Mouse (Mus musculus): ENCODE data around the gene Zbtb3. TPM values are rescaled to one million over a fixed set of nuclear protein-coding genes. Genes with fewer than 3 reads are reported as not detected.
A peak's percentile ranks its signal among the peaks of the same experiment; 100 is the strongest.

The Zbtb3 gene
- polyA plus RNA-seq, 1 experiment from 2014 or later = 2.6 TPM

DNA sequence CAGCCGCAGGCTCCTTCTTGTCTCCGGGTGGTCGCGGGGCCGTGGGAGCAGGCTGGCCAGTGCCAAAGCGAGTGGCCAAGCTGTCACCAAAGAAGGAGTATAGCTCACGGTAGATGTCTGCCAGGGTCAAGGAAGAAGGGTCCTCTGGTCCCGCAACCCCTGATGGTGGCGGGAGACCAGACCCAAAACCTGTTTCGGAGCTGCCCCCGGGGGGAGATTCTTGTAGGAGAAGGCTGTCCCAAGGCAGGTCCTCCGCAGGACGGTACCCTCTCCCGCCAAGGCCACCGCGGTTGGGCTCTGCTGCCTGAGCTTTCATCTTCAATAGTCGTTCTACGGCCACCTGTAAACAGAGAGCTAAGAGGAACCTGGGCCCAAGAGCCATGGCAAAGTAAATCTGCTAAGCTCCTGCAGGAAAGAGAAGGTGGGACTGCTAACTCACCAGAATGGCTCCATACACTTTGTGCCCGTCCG, 27.4 kb upstream of the Zbtb3 start:
- no peaks in the 10 kb centered on the region for H3K36me3 ChIP-seq (ENCODE audit: insufficient read depth, low read length)
- TF ChIP-seq CTCF (IDR thresholded peaks at IDR 0.05) (no peak), EP300 (IDR thresholded peaks at IDR 0.05) (no peak)
- H3K4me3 ChIP-seq (ENCODE audit: low read depth, low read length) = peak overlapping the region; percentile 85
- peak overlapping the region; percentile 96 for H3K4me2 ChIP-seq (replicated peaks; ENCODE audit: low read depth, low read length)
- DNase-seq (ENCODE audit: low spot score) = no peak
- WGBS = 2% methylated on average over 20 of the region's 20 CpGs
- no peak for ATAC-seq
- H3K27me3 ChIP-seq (replicated peaks; ENCODE audit: insufficient read depth, low read length) = no peaks in the 10 kb centered on the region
- peak overlapping the region; percentile 85 for H3K9ac ChIP-seq (replicated peaks; ENCODE audit: low read depth)
- H3K9me3 ChIP-seq (ENCODE audit: low read length) = no peaks in the 10 kb centered on the region
- H3K4me1 ChIP-seq (ENCODE audit: insufficient read depth, low read depth, low read length) = peaks cover 20% of the 10 kb centered on the region; the same call in 1 of the 2 replicates
- H3K27ac ChIP-seq (ENCODE audit: low read length) = peak overlapping the region; percentile 97

DNA sequence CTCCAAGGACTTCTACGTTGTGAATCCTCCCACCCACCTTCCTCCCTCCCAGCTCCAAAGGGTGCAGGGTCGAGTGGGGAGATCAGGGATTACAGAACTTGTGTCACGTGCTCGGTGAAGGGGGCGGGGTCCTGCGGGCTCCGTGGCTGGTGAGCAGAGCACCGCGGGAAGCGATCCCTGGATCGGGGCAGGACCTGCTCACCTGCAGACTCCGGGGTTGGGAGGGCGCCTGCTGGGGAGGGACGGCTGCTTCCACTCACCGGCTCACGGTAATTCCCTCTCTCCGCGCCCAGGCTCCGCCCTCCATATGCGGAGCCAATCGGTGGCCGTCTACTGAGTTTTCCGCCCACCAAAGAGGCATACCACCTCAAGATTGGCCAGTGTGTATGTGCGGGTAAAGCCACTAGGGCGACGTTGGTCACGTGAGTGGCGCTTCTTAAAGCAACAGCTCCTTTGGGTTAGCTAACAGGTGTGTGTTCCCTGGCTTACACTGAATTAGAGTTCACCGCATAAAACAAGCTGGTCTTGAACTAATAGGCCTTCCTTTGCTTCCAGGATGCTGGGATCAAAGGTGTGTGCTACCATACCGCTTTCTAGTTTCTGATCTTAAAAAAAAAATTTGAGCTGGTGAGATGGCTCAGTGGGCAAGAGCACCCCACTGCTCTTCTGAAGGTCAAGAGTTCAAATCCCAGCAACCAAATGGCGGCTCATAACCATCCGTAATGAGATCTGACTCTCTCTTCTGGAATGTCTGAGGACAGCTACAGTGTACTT, 16.2 kb upstream of the Zbtb3 start, which contains the start of gene Taf6l:
Gene Taf6l (minus strand): TSS at position 410 of the 774 bp plus-strand sequence.
- peaks cover 9% of the 10 kb centered on the region for H3K36me3 ChIP-seq (ENCODE audit: insufficient read depth, low read length)
- DNase-seq (ENCODE audit: low spot score) (peak; percentile 98), ATAC-seq (peak; percentile 99)
- H3K4me3 ChIP-seq (ENCODE audit: low read depth, low read length) = peak within 1 kb of the TSS; percentile 67
- H3K9ac ChIP-seq (replicated peaks; ENCODE audit: low read depth) = peak within 1 kb of the TSS; percentile 59
- H3K4me1 ChIP-seq (ENCODE audit: insufficient read depth, low read depth, low read length) = no peaks in the 10 kb centered on the region
- H3K4me2 ChIP-seq (replicated peaks; ENCODE audit: low read depth, low read length) = peak within 1 kb of the TSS; percentile 66
- H3K9me3 ChIP-seq (ENCODE audit: low read length) = no peaks in the 10 kb centered on the region
- WGBS = under 1% methylated on average over 32 of the region's 32 CpGs
- TF ChIP-seq CTCF (IDR thresholded peaks at IDR 0.05) = peak; percentile 58
- TF ChIP-seq EP300 (IDR thresholded peaks at IDR 0.05) = no peak
- peak within 1 kb of the TSS; percentile 59; the same call in 1 of the 2 replicates for H3K27ac ChIP-seq (ENCODE audit: low read length)
- no peaks in the 10 kb centered on the region for H3K27me3 ChIP-seq (replicated peaks; ENCODE audit: insufficient read depth, low read length)

DNA sequence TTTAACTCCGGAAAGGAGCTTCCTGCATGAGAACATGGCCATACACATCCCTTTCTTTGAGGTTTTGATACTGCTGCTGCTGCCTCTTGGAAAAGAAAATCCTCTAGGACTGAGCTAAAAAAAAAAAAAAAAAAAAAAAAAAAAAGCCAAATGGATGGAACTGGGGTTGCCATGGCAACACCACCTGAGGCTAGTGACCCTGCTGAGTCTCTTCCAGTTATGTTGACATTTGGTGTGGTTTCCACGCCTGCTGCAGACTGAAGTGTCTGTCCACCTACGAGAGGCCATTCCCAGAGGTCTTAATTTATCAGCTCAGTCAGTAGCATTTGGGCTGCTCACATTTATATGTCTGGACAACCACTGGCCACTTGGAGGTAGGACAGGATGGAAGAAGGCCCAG, 13.8 kb upstream of the Zbtb3 start:
- 30% methylated on average over 3 of the region's 3 CpGs for WGBS
- ATAC-seq (no peak), DNase-seq (ENCODE audit: low spot score) (peak; percentile 42)

DNA sequence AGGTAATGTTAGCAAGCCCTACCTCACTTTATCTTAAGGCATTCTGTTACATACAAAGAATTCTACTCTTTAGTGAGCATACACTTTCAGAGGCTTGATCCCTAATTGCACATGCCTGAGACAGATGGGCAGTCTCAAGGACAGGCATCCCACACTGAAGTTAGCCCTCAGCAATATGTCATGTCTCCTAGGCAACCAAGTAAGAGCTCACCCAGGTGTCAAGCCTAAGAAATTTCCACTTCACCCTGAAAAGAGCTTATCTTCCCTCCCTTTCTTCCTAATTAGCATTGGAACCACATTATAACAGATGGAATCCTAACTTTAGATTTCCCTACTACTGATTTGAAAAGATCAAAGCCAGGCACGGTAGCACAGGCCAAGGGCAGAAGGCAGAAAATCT, 13.2 kb upstream of the Zbtb3 start:
- TF ChIP-seq CTCF (IDR thresholded peaks at IDR 0.05) (no peak), EP300 (IDR thresholded peaks at IDR 0.05) (no peak)
- 43% methylated on average over 1 of the region's 1 CpGs for WGBS
- H3K27me3 ChIP-seq (replicated peaks; ENCODE audit: insufficient read depth, low read length) = no peaks in the 10 kb centered on the region
- H3K4me2 ChIP-seq (replicated peaks; ENCODE audit: low read depth, low read length) = no peak overlapping the region
- no peaks in the 10 kb centered on the region for H3K9me3 ChIP-seq (ENCODE audit: low read length)
- DNase-seq (ENCODE audit: low spot score) (no peak), ATAC-seq (no peak)
- no peak overlapping the region for H3K27ac ChIP-seq (ENCODE audit: low read length)
- H3K9ac ChIP-seq (replicated peaks; ENCODE audit: low read depth) = no peak overlapping the region
- H3K4me3 ChIP-seq (ENCODE audit: low read depth, low read length) = no peak overlapping the region
- no peaks in the 10 kb centered on the region for H3K4me1 ChIP-seq (ENCODE audit: insufficient read depth, low read depth, low read length)
- peaks cover 6% of the 10 kb centered on the region; the same call in 1 of the 2 replicates for H3K36me3 ChIP-seq (ENCODE audit: insufficient read depth, low read length)

More for the DNA sequence above, 13.8 kb upstream of the Zbtb3 start:
- Histone ChIP-seq H3K4me2 (replicated peaks; ENCODE audit: low read depth, low read length) (no peak overlapping the region), H3K36me3 (ENCODE audit: insufficient read depth, low read length) (peaks cover 3% of the 10 kb centered on the region; the same call in 1 of the 2 replicates), H3K4me3 (ENCODE audit: low read depth, low read length) (no peak overlapping the region), H3K27me3 (replicated peaks; ENCODE audit: insufficient read depth, low read length) (no peaks in the 10 kb centered on the region), H3K27ac (ENCODE audit: low read length) (no peak overlapping the region), H3K9ac (replicated peaks; ENCODE audit: low read depth) (no peak overlapping the region), H3K4me1 (ENCODE audit: insufficient read depth, low read depth, low read length) (no peaks in the 10 kb centered on the region), H3K9me3 (ENCODE audit: low read length) (no peaks in the 10 kb centered on the region)
- TF ChIP-seq EP300 (IDR thresholded peaks at IDR 0.05) (no peak), CTCF (IDR thresholded peaks at IDR 0.05) (no peak)

DNA sequence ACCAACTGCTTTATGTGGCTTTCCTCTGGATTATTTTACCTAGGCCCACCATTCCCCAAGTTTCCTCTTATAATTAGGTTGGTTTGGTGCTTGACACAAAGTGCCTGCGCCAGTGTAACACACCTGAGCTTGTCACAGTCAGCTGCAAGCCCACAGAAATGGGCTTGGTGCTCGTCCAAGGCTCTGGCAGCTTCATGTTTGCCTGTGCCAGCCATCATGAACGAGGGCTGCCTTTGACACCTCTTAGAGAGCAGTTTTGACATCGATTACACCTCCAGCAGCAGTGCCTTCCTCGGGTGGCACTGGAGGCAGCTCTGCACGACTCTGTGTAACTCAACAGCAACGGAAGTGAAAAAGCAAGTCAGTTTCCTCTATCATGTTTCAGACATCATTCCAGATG, 12.2 kb upstream of the Zbtb3 start:
- DNase-seq (ENCODE audit: low spot score) = no peak
- Histone ChIP-seq H3K27ac (ENCODE audit: low read length) (no peak overlapping the region), H3K27me3 (replicated peaks; ENCODE audit: insufficient read depth, low read length) (no peaks in the 10 kb centered on the region), H3K4me3 (ENCODE audit: low read depth, low read length) (no peak overlapping the region), H3K9ac (replicated peaks; ENCODE audit: low read depth) (no peak overlapping the region), H3K4me2 (replicated peaks; ENCODE audit: low read depth, low read length) (no peak overlapping the region), H3K9me3 (ENCODE audit: low read length) (no peaks in the 10 kb centered on the region), H3K36me3 (ENCODE audit: insufficient read depth, low read length) (peaks cover 12% of the 10 kb centered on the region), H3K4me1 (ENCODE audit: insufficient read depth, low read depth, low read length) (no peaks in the 10 kb centered on the region)
- TF ChIP-seq CTCF (IDR thresholded peaks at IDR 0.05) = no peak
- no peak for TF ChIP-seq EP300 (IDR thresholded peaks at IDR 0.05)
- no peak for ATAC-seq
- 72% methylated on average over 7 of the region's 7 CpGs for WGBS

DNA sequence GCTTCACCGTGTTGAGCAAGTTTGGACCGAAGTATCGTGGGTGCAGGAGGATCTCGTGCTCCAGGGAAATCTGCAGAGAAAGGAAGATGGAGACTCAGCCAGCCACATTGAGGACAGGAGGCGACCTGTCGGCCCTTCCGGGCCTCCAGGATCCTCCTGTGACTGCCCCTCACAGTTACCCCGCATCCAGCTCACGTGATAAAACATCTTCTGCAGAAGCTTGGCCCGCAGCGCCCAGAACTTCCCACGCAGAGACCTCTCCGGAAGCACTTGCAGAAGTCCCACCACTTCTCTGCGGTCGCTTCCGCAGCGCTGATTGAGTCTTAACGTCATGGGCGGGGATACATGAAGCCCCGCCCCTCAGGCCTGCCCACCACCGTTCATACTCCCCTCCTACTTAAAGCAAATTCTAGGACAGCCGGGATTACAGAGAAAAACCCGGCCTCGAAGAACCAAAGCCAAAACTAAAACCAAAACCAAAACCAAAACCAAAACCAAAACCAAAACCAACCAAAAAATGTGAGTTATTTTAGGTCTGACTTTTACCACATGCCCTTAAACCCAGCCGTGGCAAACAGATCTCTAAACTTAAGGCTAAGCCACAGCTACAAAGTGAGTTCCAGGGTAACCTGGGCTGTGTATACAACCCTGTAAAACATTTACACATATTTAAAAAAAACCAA, 4.0 kb upstream of the Zbtb3 start, which contains the start of gene Polr2g:
Gene Polr2g (minus strand): TSS at position 314 of the 683 bp plus-strand sequence.
- DNase-seq (ENCODE audit: low spot score) (peak; percentile 98), ATAC-seq (peak; percentile 74)
- peak within 1 kb of the TSS; percentile 74 for H3K27ac ChIP-seq (ENCODE audit: low read length)
- H3K9ac ChIP-seq (replicated peaks; ENCODE audit: low read depth) = peak within 1 kb of the TSS; percentile 75
- peak within 1 kb of the TSS; percentile 86 for H3K4me2 ChIP-seq (replicated peaks; ENCODE audit: low read depth, low read length)
- H3K4me1 ChIP-seq (ENCODE audit: insufficient read depth, low read depth, low read length) = peaks cover 10% of the 10 kb centered on the region
- H3K27me3 ChIP-seq (replicated peaks; ENCODE audit: insufficient read depth, low read length) = no peaks in the 10 kb centered on the region
- TF ChIP-seq EP300 (IDR thresholded peaks at IDR 0.05) (no peak), CTCF (IDR thresholded peaks at IDR 0.05) (no peak)
- H3K4me3 ChIP-seq (ENCODE audit: low read depth, low read length) = peak within 1 kb of the TSS; percentile 67
- H3K36me3 ChIP-seq (ENCODE audit: insufficient read depth, low read length) = peaks cover 11% of the 10 kb centered on the region
- WGBS = under 1% methylated on average over 25 of the region's 25 CpGs
- H3K9me3 ChIP-seq (ENCODE audit: low read length) = no peaks in the 10 kb centered on the region

Measured in lung, postnatal 0 days (tissue).